Mouse (Mus musculus) stomach, postnatal 0 days (tissue): ENCODE measurements at regions not wholly inside any gene's neighbourhood (a gene's known extent, or its start where the extent isn't known, plus 50 kb on each side); places are given as distances from the start of the nearest gene placed in this dataset.

Experiments
- ATAC-seq: fragments of 200-750 bp; cut with Nextera tagmentation; 2 replicates; pipeline ENCODE4 v1.8.0; 2017; ENCODE audit not compliant: low FRiP score, low TSS enrichment
- DNase-seq: peaks from one replicate; pipeline ENCODE4 v3.0.0-alpha.2; 2016; ENCODE audit warnings: low spot score
- H3K27ac ChIP-seq: fragments of 300-500 bp; sonication (generic); replicated peaks from 2 replicates; pipeline ENCODE4 v1.5.1; 2014; ENCODE audit warnings: mild to moderate bottlenecking, control low read depth
- H3K27me3 ChIP-seq: fragments of 300-500 bp; sonication (generic); 2 replicates; pipeline ENCODE4 v1.6.1; 2014; ENCODE audit warnings: low read length; ENCODE audit not compliant: control insufficient read depth, insufficient read depth
- H3K36me3 ChIP-seq: fragments of 300-500 bp; sonication (generic); 2 replicates; pipeline ENCODE4 v1.6.1; 2014; ENCODE audit warnings: low read length, mixed read lengths; ENCODE audit not compliant: control insufficient read depth, insufficient read depth
- H3K4me1 ChIP-seq: fragments of 300-500 bp; sonication (generic); replicated peaks from 2 replicates; pipeline ENCODE4 v1.6.1; 2014; ENCODE audit warnings: antibody characterized with exemption; ENCODE audit not compliant: control insufficient read depth, insufficient read depth
- H3K4me2 ChIP-seq: fragments of 300-500 bp; sonication (generic); replicated peaks from 2 replicates; pipeline ENCODE4 v1.6.1; 2014; ENCODE audit warnings: low read depth, mild to moderate bottlenecking, control low read depth, moderate library complexity
- H3K4me3 ChIP-seq: fragments of 300-500 bp; sonication (generic); 2 replicates; pipeline ENCODE4 v1.5.1; 2014; ENCODE audit warnings: low read depth, low read length, control low read depth
- H3K9ac ChIP-seq: fragments of 300-500 bp; sonication (generic); 2 replicates; pipeline ENCODE4 v1.6.1; 2014; ENCODE audit warnings: mild to moderate bottlenecking, low read length, control low read depth, mixed read lengths
- H3K9me3 ChIP-seq: fragments of 300-500 bp; sonication (generic); 2 replicates; pipeline ENCODE4 v1.6.1; 2016; ENCODE audit warnings: low read length; ENCODE audit not compliant: control insufficient read depth
- CTCF ChIP-seq: IDR thresholded peaks from 2 replicates; pipeline ENCODE4 v1.5.1; 2016; ENCODE audit warnings: antibody characterized with exemption, low read depth, mild to moderate bottlenecking, moderate library complexity
- EP300 ChIP-seq: optimal IDR thresholded peaks from 2 replicates; pipeline ENCODE3; 2016; ENCODE audit warnings: antibody characterized with exemption
- WGBS: fragments of 180-500 bp; shearing (Covaris S2); extraction: QIAGEN DNeasy Blood & Tissue Kit; methylation state at CpG from one replicate; pipeline ENCODE4 v1.1.7; 2014; 5-methylcytosine and 5-hydroxymethylcytosine counted together

- no peak overlapping the region for H3K27ac ChIP-seq
- DNase-seq (no peak), ATAC-seq (no peak)
- no peak overlapping the region for H3K4me3 ChIP-seq
- no peaks in the 10 kb centered on the region for H3K36me3 ChIP-seq
- H3K4me2 ChIP-seq = no peak overlapping the region
- no peak overlapping the region for H3K9ac ChIP-seq
- 60% methylated on average over 14 of the region's 14 CpGs for WGBS
- no peak for TF ChIP-seq EP300
- TF ChIP-seq CTCF = no peak
- no peaks in the 10 kb centered on the region for H3K4me1 ChIP-seq
- H3K9me3 ChIP-seq = no peaks in the 10 kb centered on the region
- H3K27me3 ChIP-seq = no peaks in the 10 kb centered on the region
Observed at GRCm38 (mm10) chr3:38257843-38258290, 226.8 kb downstream of the Ankrd50 start.

- WGBS = 60% methylated on average over 14 of the region's 14 CpGs
- TF ChIP-seq EP300 = no peak
- no peak for TF ChIP-seq CTCF
- Histone ChIP-seq H3K9me3 (no peaks in the 10 kb centered on the region), H3K4me2 (no peak overlapping the region), H3K4me1 (no peaks in the 10 kb centered on the region), H3K36me3 (no peaks in the 10 kb centered on the region), H3K27me3 (no peaks in the 10 kb centered on the region), H3K9ac (no peak overlapping the region), H3K4me3 (no peak overlapping the region), H3K27ac (no peak overlapping the region)
- ATAC-seq = no peak
- DNase-seq = peak; percentile 28
Observed at GRCm38 (mm10) chr3:38257076-38257842, 227.4 kb downstream of the Ankrd50 start.

DNA sequence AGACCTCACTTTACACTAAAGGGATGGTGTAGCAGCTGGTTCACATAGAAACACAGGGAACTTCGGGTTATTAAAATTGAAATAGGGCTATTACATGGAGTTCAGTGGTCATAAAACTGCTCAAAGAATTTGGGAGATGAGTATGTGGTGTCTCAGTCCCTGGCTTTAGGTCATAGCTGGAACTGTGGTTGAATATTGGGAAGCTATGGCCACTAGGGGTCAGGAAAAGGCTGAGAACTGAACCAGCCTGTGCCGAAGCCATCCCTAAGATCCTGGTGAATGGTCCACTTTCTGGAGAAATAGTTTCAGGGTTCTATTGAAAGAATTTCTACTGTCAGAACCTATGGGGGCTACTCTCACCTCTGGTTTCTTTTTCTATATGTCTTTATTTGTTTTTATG, 229.0 kb downstream of the Ankrd50 start:
- 9% methylated on average over 2 of the region's 2 CpGs for WGBS

DNA sequence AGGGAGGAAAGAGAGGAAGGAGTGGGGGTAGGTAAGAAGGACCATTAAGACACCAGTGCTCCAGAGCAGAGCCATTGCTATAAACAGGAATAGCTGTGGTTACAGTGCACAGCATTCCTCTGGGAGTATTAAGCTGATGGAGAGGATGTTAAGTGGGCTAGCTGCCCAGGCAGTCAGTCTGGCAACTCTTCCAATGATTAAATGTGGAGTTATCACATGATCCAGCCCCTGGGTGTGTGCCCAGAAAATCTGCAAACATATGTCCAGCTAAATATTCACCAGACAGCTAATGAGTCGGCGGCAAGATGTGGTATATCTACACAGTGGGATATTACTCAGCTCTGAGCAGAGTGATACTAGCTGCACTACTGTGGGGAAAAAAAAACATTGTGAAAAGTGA, 229.7 kb downstream of the Ankrd50 start:
- H3K9me3 ChIP-seq = no peaks in the 10 kb centered on the region
- H3K27me3 ChIP-seq = no peaks in the 10 kb centered on the region
- no peak overlapping the region for H3K4me2 ChIP-seq
- 33% methylated on average over 2 of the region's 2 CpGs for WGBS
- no peaks in the 10 kb centered on the region for H3K36me3 ChIP-seq
- ATAC-seq = peak; percentile 81
- H3K4me1 ChIP-seq = no peaks in the 10 kb centered on the region
- H3K4me3 ChIP-seq = no peak overlapping the region
- H3K27ac ChIP-seq = no peak overlapping the region
- H3K9ac ChIP-seq = no peak overlapping the region
- no peak for TF ChIP-seq EP300
- TF ChIP-seq CTCF = no peak
- peak; percentile 58 for DNase-seq

More for the DNA sequence above, 229.0 kb downstream of the Ankrd50 start:
- no peaks in the 10 kb centered on the region for H3K36me3 ChIP-seq
- peak; percentile 39 for DNase-seq
- H3K4me3 ChIP-seq = no peak overlapping the region
- TF ChIP-seq CTCF (peak; percentile 77), EP300 (no peak)
- no peak overlapping the region for H3K9ac ChIP-seq
- H3K4me1 ChIP-seq = no peaks in the 10 kb centered on the region
- no peaks in the 10 kb centered on the region for H3K27me3 ChIP-seq
- no peak for ATAC-seq
- H3K9me3 ChIP-seq = no peaks in the 10 kb centered on the region
- H3K27ac ChIP-seq = no peak overlapping the region
- H3K4me2 ChIP-seq = no peak overlapping the region

GRCm38 (mm10) chr3:38251592-38251991, 233.1 kb downstream of the Ankrd50 start:
- no peak for TF ChIP-seq CTCF
- TF ChIP-seq EP300 = no peak
- no peaks in the 10 kb centered on the region for H3K9me3 ChIP-seq
- H3K4me1 ChIP-seq = no peaks in the 10 kb centered on the region
- no peaks in the 10 kb centered on the region for H3K27me3 ChIP-seq
- no peak overlapping the region for H3K27ac ChIP-seq
- no peaks in the 10 kb centered on the region for H3K36me3 ChIP-seq
- ATAC-seq = no peak
- H3K4me2 ChIP-seq = no peak overlapping the region
- WGBS = 52% methylated on average over 2 of the region's 2 CpGs
- DNase-seq = no peak
- no peak overlapping the region for H3K4me3 ChIP-seq
- no peak overlapping the region for H3K9ac ChIP-seq

- no peak for TF ChIP-seq EP300
- no peak for TF ChIP-seq CTCF
- Histone ChIP-seq H3K9me3 (no peaks in the 10 kb centered on the region), H3K9ac (no peak overlapping the region), H3K36me3 (no peaks in the 10 kb centered on the region), H3K4me3 (no peak overlapping the region), H3K27ac (no peak overlapping the region), H3K4me2 (no peak overlapping the region), H3K27me3 (no peaks in the 10 kb centered on the region), H3K4me1 (no peaks in the 10 kb centered on the region)
- no peak for ATAC-seq
- no peak for DNase-seq
- 54% methylated on average over 5 of the region's 5 CpGs for WGBS
Observed at GRCm38 (mm10) chr3:38250552-38250951, 234.1 kb downstream of the Ankrd50 start.
